Mouse (Mus musculus) cerebellum, adult 2 months (tissue): ENCODE data around the gene Wwox.

Source experiments
- CTCF ChIP-seq: fragments of 200-500 bp; IDR thresholded peaks from 2 replicates; pipeline ENCODE4 v1.5.1; 2011; ENCODE audit warnings: low read depth, mild to moderate bottlenecking, control low read depth, low read length, moderate library complexity, borderline replicate concordance; ENCODE audit not compliant: insufficient read depth
- POLR2A ChIP-seq: fragments of 200-500 bp; IDR thresholded peaks from 2 replicates; pipeline ENCODE4 v1.6.1; 2011; ENCODE audit warnings: low read length, control low read depth, borderline replicate concordance; ENCODE audit not compliant: insufficient read depth

- TF ChIP-seq CTCF (no peak), POLR2A (no peak)
These were observed 234.0 kb downstream of the Wwox start for GRCm38 (mm10) chr8:114673416-114673815.
